Mouse (Mus musculus): ENCODE measurements around the gene Lpo.
"Not testable (repeated sequence)": the region's sequence is repeated elsewhere in the genome, so short reads cannot be mapped to it uniquely, and the experiment has no call there.

Gene Lpo

DNA sequence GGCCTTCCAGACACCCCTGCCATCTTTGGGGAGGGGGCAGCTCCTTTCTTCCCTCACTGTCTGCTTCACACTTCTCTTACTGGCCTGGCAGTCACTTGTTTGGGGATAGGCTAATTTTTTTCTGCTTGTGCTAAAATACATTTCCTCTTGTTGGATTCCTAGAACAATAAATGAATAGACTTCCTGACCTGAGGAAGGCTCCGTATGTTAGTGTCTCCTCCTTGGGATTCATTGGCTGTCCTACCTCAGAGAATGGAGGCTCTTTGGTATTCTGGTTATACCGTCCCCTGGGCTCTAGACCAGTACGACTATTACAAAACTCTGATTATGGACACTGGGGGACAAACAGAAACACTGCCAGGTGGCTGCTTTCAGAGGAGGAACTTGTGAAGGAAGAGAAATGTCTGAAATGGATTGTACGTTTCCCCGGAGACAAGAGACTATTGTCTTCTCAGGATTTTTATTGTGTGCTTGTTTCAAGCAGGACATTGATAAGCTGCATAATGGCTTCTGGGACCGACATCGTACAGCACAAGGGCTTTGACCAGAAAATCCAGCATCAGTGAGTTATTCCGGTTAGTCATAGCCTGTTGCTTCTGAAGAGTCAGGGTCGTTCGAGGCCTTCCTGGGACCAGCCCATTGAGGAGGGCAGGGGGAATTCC lies at the start of gene Lpo:
Gene Lpo (minus strand): TSS at position 51 of the 662 bp plus-strand sequence.
- in situ Hi-C loops (cut with MboI; ENCODE audit: low pct_unique_long_range_greater_than_20kb in 1 of 2, low sequenced_read_pairs in 2 of 2, unreplicated experiment in 1 of 2), result no loop called here

GRCm38 (mm10) chr11:87875436-87875835 lies 47.3 kb upstream of the Lpo start, which contains the start of gene Epx:
Gene Epx (minus strand): TSS chr11:87875536.
- in situ Hi-C loops (cut with MboI; ENCODE audit: low pct_unique_long_range_greater_than_20kb in 1 of 2, low sequenced_read_pairs in 2 of 2, unreplicated experiment in 1 of 2), result no loop called here

- in situ Hi-C loops (cut with MboI; ENCODE audit: low pct_unique_long_range_greater_than_20kb in 1 of 2, low sequenced_read_pairs in 2 of 2, unreplicated experiment in 1 of 2), result no loop called here
These were observed 43.7 kb upstream of the Lpo start for GRCm38 (mm10) chr11:87871766-87872165.

GRCm38 (mm10) chr11:87870096-87870495 lies 42.0 kb upstream of the Lpo start:
- in situ Hi-C loops (cut with MboI; ENCODE audit: low pct_unique_long_range_greater_than_20kb in 1 of 2, low sequenced_read_pairs in 2 of 2, unreplicated experiment in 1 of 2), result no loop called here

DNA sequence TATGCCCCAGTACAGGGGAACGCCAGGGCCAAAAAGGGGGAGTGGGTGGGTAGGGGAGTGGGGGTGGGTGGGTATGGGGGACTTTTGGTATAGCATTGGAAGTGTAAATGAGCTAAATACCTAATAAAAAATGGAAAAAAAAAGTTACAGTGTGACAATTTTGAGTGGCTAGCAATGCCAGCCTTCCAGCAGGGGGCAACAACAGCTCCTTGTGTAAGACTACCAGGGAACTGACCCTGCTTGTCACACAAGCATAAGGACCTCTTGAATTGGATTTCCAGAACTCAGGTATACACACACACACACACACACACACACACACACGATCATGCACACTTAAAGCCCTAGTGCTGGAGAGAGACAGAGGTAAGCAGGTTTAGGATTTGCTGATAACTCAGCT lies 38.8 kb upstream of the Lpo start:
- in situ Hi-C loops (cut with MboI; ENCODE audit: low pct_unique_long_range_greater_than_20kb in 1 of 2, low sequenced_read_pairs in 2 of 2, unreplicated experiment in 1 of 2), result not testable (repeated sequence)

DNA sequence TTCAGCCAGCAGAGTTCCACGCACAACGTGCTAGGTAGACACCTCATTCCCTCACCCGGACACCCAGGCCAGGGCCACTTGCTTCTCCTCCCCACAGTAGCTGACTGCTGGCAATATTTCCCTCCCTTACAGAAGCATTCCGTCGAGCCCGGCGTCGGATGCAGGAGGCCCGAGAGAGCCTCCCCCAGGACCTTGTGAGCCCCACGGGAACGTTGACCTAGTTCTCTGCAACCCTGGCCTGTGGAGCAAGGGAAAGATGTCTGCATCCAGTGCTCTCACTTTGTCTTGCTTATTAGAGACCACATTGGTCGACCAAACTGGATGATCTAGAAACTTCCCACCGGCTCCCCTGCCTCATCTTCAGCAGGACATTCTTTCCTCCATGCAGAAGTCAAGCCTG lies 34.7 kb upstream of the Lpo start:
- in situ Hi-C loops (cut with MboI; ENCODE audit: low pct_unique_long_range_greater_than_20kb in 1 of 2, low sequenced_read_pairs in 2 of 2, unreplicated experiment in 1 of 2), result no loop called here

DNA sequence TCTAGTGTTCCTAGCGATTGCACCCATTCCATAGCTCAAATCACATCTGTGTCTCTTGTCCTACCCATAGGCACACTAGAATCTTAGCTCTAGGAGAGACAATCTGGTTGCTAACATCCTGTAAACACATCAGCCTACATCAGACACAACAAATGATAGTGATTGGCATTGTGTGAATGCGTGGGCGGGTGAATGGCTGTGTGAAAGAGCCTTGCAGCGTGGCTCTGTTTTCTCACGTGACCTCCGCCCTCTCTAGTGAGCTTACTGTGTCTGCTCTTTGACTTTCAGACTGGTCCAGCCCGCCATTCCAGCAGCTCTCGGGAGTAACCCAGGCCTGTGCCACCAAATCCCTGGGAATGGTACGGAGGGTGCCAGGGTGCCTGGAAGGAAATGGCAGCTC lies 32.3 kb upstream of the Lpo start:
- in situ Hi-C loops (cut with MboI; ENCODE audit: low pct_unique_long_range_greater_than_20kb in 1 of 2, low sequenced_read_pairs in 2 of 2, unreplicated experiment in 1 of 2), result no loop called here

GRCm38 (mm10) chr11:87859273-87859672 lies 31.2 kb upstream of the Lpo start:
- in situ Hi-C loops (cut with MboI; ENCODE audit: low pct_unique_long_range_greater_than_20kb in 1 of 2, low sequenced_read_pairs in 2 of 2, unreplicated experiment in 1 of 2), result no loop called here

DNA sequence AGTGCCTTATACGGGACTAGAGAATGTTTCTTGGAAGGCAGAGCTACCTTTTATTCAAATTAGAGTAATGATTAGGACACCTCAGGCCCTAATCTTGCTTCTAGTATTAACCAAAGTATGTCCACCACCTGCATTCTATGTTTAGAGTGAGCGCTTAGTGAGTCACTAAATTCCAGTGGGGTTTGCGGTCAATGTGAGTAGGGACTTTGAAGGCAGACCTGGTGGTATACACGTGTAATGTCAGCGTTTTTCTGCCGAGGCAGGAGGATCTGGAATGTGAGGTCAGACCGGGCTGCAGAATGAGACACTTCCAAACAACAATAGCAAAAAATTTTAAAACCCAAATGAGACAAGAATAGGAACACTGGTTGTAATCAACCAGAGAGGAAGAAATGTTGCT lies 26.5 kb upstream of the Lpo start:
- in situ Hi-C loops (cut with MboI; ENCODE audit: low pct_unique_long_range_greater_than_20kb in 1 of 2, low sequenced_read_pairs in 2 of 2, unreplicated experiment in 1 of 2), result no loop called here

- in situ Hi-C loops (cut with MboI; ENCODE audit: low pct_unique_long_range_greater_than_20kb in 1 of 2, low sequenced_read_pairs in 2 of 2, unreplicated experiment in 1 of 2), result no loop called here
These were observed 25.5 kb upstream of the Lpo start for GRCm38 (mm10) chr11:87853597-87853954.

GRCm38 (mm10) chr11:87852690-87853596 lies 24.9 kb upstream of the Lpo start, which contains the start of gene Mks1:
Gene Mks1 (plus strand): TSS chr11:87853215.
- in situ Hi-C loops (cut with MboI; ENCODE audit: low pct_unique_long_range_greater_than_20kb in 1 of 2, low sequenced_read_pairs in 2 of 2, unreplicated experiment in 1 of 2), result no loop called here

- in situ Hi-C loops (cut with MboI; ENCODE audit: low pct_unique_long_range_greater_than_20kb in 1 of 2, low sequenced_read_pairs in 2 of 2, unreplicated experiment in 1 of 2), result no loop called here
These were observed 19.8 kb upstream of the Lpo start for GRCm38 (mm10) chr11:87847884-87848283.

GRCm38 (mm10) chr11:87846968-87847600 lies 19.0 kb upstream of the Lpo start:
- in situ Hi-C loops (cut with MboI; ENCODE audit: low pct_unique_long_range_greater_than_20kb in 1 of 2, low sequenced_read_pairs in 2 of 2, unreplicated experiment in 1 of 2), result no loop called here

DNA sequence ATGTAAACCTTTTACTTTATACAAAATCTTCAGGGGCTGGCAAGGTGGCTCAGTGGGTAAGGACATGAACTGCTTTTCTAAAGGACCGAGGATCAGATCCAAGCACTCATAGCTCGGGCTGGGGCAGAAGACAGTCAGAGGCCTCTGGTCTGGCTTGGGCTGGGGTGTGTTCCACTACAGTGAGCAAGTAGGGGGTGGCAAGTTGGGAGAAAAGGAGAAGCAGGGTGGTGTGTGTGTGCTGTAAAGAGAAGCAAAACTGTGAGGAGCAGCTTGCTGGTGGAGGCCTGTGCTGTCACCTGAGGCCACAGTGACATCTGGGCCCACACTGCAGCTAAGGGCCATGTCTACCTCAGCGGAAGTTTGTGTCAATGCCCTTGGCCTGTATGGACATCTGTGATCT lies 13.3 kb upstream of the Lpo start:
- in situ Hi-C loops (cut with MboI; ENCODE audit: low pct_unique_long_range_greater_than_20kb in 1 of 2, low sequenced_read_pairs in 2 of 2, unreplicated experiment in 1 of 2), result no loop called here

DNA sequence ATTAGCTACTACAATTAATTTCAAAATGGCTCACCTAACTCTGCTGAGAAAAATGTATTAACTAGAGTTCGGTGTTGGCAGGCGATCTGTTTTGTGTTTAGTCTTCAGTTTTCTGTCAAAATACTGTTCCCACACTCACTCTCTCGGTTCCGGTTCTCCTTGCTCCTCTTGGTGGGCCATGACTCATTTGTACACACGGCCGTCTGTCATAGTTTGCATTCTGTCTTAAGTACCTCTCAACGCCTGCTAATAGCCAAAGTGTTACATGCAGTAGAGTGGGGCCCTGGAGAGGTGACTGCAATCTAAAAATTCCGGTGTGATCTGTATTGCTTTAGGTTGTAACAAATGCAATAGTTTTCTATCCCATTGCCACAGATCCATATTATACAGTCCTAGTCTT lies 12.6 kb upstream of the Lpo start:
- in situ Hi-C loops (cut with MboI; ENCODE audit: low pct_unique_long_range_greater_than_20kb in 1 of 2, low sequenced_read_pairs in 2 of 2, unreplicated experiment in 1 of 2), result no loop called here

- in situ Hi-C loops (cut with MboI; ENCODE audit: low pct_unique_long_range_greater_than_20kb in 1 of 2, low sequenced_read_pairs in 2 of 2, unreplicated experiment in 1 of 2), result no loop called here
These were observed 6.6 kb downstream of the Lpo start for GRCm38 (mm10) chr11:87821502-87821901.

- in situ Hi-C loops (cut with MboI; ENCODE audit: low pct_unique_long_range_greater_than_20kb in 1 of 2, low sequenced_read_pairs in 2 of 2, unreplicated experiment in 1 of 2), result no loop called here
These were observed 10.7 kb downstream of the Lpo start for GRCm38 (mm10) chr11:87817443-87817773.

DNA sequence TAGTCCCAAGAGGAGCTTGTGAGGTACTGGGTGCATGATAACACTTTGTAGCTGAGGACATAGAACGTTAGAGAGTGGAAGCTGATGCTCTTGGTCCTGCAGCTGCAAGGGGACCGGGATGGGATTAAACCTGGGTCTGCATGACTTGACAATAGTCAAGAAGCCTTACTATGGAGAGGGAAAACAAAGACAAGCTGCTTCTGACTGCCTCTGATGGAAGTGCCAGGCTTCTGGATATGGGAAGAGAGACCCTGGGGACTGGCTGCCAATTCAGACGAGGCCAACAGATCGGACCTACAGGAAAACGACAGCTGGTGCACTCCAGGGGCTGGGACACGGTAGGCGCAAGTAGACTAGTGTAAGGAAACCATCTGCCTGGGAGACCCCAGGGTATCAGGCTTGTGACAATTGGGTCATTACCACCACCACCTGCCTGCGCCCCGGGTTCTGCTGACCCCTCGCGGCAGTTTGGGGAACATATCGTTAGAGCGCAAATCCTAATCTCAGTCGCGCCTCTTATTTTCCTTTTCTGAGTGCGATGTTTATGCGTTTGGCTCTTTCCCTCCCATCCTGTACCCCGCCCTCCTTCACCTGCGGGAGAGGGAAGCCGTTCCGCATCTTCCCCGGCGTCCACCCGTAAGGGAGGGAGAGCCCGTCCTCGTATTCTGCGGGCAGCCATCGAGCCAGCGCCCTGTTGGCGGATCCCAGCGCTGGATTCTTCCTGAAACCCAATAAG lies 11.2 kb downstream of the Lpo start:
- in situ Hi-C loops (cut with MboI; ENCODE audit: low pct_unique_long_range_greater_than_20kb in 1 of 2, low sequenced_read_pairs in 2 of 2, unreplicated experiment in 1 of 2), result no loop called here

DNA sequence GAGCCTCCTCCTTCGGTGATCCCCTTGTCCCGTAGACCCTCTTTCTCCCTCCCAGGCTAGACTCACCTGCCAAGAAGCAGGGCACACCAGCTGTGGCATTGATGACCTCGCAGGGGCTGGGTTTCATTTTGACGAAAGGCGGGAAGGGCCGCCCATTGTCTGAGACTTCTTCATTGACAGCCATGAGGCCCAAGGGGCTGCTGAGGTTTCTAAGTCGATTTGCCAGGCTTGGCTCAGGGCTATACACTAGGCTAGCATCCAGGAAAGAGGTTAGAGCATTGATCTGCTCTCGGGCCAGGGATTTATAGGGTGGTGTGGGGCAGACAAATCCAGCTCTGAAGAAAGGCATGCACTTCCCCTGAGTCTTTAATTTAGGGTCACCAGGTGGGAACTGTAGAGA lies 13.3 kb downstream of the Lpo start:
- in situ Hi-C loops (cut with MboI; ENCODE audit: low pct_unique_long_range_greater_than_20kb in 1 of 2, low sequenced_read_pairs in 2 of 2, unreplicated experiment in 1 of 2), result no loop called here
